Mouse (Mus musculus) neural tube, embryonic 11.5 days (tissue): ENCODE measurements around the gene Abhd12b. TPM values are rescaled to one million over a fixed set of nuclear protein-coding genes. Genes with fewer than 3 reads are reported as not detected.
A peak's percentile ranks its signal among the peaks of the same experiment; 100 is the strongest.

Source experiments
- ATAC-seq: fragments of 200-750 bp; cut with Nextera tagmentation; 2 replicates; pipeline ENCODE4 v1.8.0; 2017; ENCODE audit warnings: moderate number of reproducible peaks, mild to moderate bottlenecking, moderate TSS enrichment, moderate library complexity; ENCODE audit not compliant: insufficient read depth, low FRiP score, low TSS enrichment
- DNase-seq: peaks from one replicate; pipeline ENCODE4 v3.0.0-alpha.2; 2015; ENCODE audit warnings: low spot score
- H3K27ac ChIP-seq: fragments of 300-500 bp; sonication (generic); 2 replicates; pipeline ENCODE4 v1.5.1; 2014; ENCODE audit warnings: low read depth, mild to moderate bottlenecking, low read length
- H3K27me3 ChIP-seq: fragments of 300-500 bp; sonication (generic); 2 replicates; pipeline ENCODE4 v1.6.1; 2014; ENCODE audit warnings: mild to moderate bottlenecking, low read length, mixed read lengths; ENCODE audit not compliant: control insufficient read depth, insufficient read depth
- H3K36me3 ChIP-seq: fragments of 300-500 bp; sonication (generic); 2 replicates; pipeline ENCODE4 v1.6.1; 2014; ENCODE audit warnings: mild to moderate bottlenecking, low read length, moderate library complexity, mixed read lengths; ENCODE audit not compliant: control insufficient read depth, insufficient read depth
- H3K4me1 ChIP-seq: fragments of 300-500 bp; sonication (generic); 2 replicates; pipeline ENCODE4 v1.6.1; 2014; ENCODE audit warnings: low read length, mixed read lengths; ENCODE audit not compliant: control insufficient read depth, insufficient read depth
- H3K4me2 ChIP-seq: fragments of 300-500 bp; sonication (generic); 2 replicates; pipeline ENCODE4 v1.6.1; 2014; ENCODE audit warnings: low read depth, mild to moderate bottlenecking, moderate library complexity
- H3K4me3 ChIP-seq: fragments of 300-500 bp; sonication (generic); 2 replicates; pipeline ENCODE4 v1.5.1; 2014; ENCODE audit warnings: low read depth, low read length
- H3K9ac ChIP-seq: fragments of 300-500 bp; sonication (generic); 2 replicates; pipeline ENCODE4 v1.6.1; 2014; ENCODE audit warnings: mild to moderate bottlenecking, low read length
- H3K9me3 ChIP-seq: fragments of 300-500 bp; sonication (generic); 2 replicates; pipeline ENCODE4 v1.6.1; 2016; ENCODE audit warnings: low read length; ENCODE audit not compliant: control insufficient read depth
- WGBS: fragments of 180-500 bp; shearing (Covaris S2); extraction: QIAGEN DNeasy Blood & Tissue Kit; methylation state at CpG from one replicate; pipeline ENCODE4 v1.1.7; 2014; 5-methylcytosine and 5-hydroxymethylcytosine counted together
- polyA plus RNA-seq: library from polyadenylated mRNA; unstranded; fragments of >200 nt; fragmentation: Nextera tagmentation; extraction: Ambion mirVana; gene quantifications from 2 replicates; pipeline ENCODE4 v1.2.1, GENCODE M21; 2014

Gene Abhd12b
- polyA plus RNA-seq, 1 experiment from 2014 or later = not detected

- H3K27ac ChIP-seq = no peak overlapping the region
- no peaks in the 10 kb centered on the region for H3K27me3 ChIP-seq
- H3K4me3 ChIP-seq = peak overlapping the region; percentile 41; the same call in 1 of the 2 replicates
- DNase-seq = no peak
- WGBS = 33% methylated on average over 5 of the region's 5 CpGs
- no peak for ATAC-seq
- H3K9ac ChIP-seq = peak overlapping the region; percentile 57; the same call in 1 of the 2 replicates
- H3K9me3 ChIP-seq = no peaks in the 10 kb centered on the region
- H3K36me3 ChIP-seq = no peaks in the 10 kb centered on the region
- H3K4me2 ChIP-seq = peak overlapping the region; percentile 90
- peaks cover 8% of the 10 kb centered on the region for H3K4me1 ChIP-seq
Observed at GRCm38 (mm10) chr12:70226655-70227054, 72.7 kb downstream of the Abhd12b start.

- no peaks in the 10 kb centered on the region for H3K36me3 ChIP-seq
- H3K4me2 ChIP-seq = peak overlapping the region; percentile 90
- no peaks in the 10 kb centered on the region for H3K9me3 ChIP-seq
- DNase-seq (peak; percentile 68), ATAC-seq (peak; percentile 75)
- H3K4me1 ChIP-seq = peaks cover 8% of the 10 kb centered on the region
- H3K27me3 ChIP-seq = no peaks in the 10 kb centered on the region
- peak overlapping the region; percentile 57 for H3K9ac ChIP-seq
- WGBS = under 1% methylated on average over 52 of the region's 52 CpGs
- no peak overlapping the region for H3K27ac ChIP-seq
- peak overlapping the region; percentile 41 for H3K4me3 ChIP-seq
Observed at GRCm38 (mm10) chr12:70227121-70227932, 73.4 kb downstream of the Abhd12b start.

GRCm38 (mm10) chr12:70228155-70228554 is 74.2 kb downstream of the Abhd12b start:
- WGBS = 66% methylated on average over 11 of the region's 11 CpGs
- no peak overlapping the region; the same call in 1 of the 2 replicates for H3K4me3 ChIP-seq
- peak overlapping the region; percentile 90; the same call in 1 of the 2 replicates for H3K4me2 ChIP-seq

GRCm38 (mm10) chr12:70231294-70231693 is 77.4 kb downstream of the Abhd12b start, which contains the start of gene Pygl:
Pygl (minus strand) TSS chr12:70231488.
- H3K27ac ChIP-seq = no peak within 1 kb of the TSS
- DNase-seq (no peak), ATAC-seq (no peak)
- H3K4me3 ChIP-seq = no peak within 1 kb of the TSS
- H3K9ac ChIP-seq = no peak within 1 kb of the TSS
- no peaks in the 10 kb centered on the region for H3K27me3 ChIP-seq
- no peak within 1 kb of the TSS for H3K4me2 ChIP-seq
- H3K36me3 ChIP-seq = no peaks in the 10 kb centered on the region
- 86% methylated on average over 2 of the region's 2 CpGs for WGBS
- peaks cover 12% of the 10 kb centered on the region for H3K4me1 ChIP-seq
- H3K9me3 ChIP-seq = no peaks in the 10 kb centered on the region

More at GRCm38 (mm10) chr12:70228155-70228554, 74.2 kb downstream of the Abhd12b start:
- ATAC-seq = no peak
- Histone ChIP-seq H3K4me1 (peaks cover 8% of the 10 kb centered on the region), H3K27ac (no peak overlapping the region), H3K9ac (no peak overlapping the region), H3K27me3 (no peaks in the 10 kb centered on the region), H3K9me3 (no peaks in the 10 kb centered on the region), H3K36me3 (no peaks in the 10 kb centered on the region)
- DNase-seq = no peak

- Histone ChIP-seq H3K36me3 (no peaks in the 10 kb centered on the region), H3K9me3 (no peaks in the 10 kb centered on the region), H3K9ac (no peak overlapping the region), H3K4me2 (no peak overlapping the region), H3K27me3 (no peaks in the 10 kb centered on the region), H3K4me3 (no peak overlapping the region), H3K4me1 (peaks cover 12% of the 10 kb centered on the region), H3K27ac (no peak overlapping the region)
- no peak for ATAC-seq
- WGBS = 59% methylated on average over 5 of the region's 5 CpGs
- DNase-seq = no peak
Observed at GRCm38 (mm10) chr12:70232020-70232544, 78.1 kb downstream of the Abhd12b start.

Other genes starting within 250 kb of the Abhd12b start
- 8.7 and 8.9 TPM in 2 replicates for gene Sav1, start 167.1 kb upstream of the Abhd12b start, polyA plus RNA-seq
- gene Nin, start 40.4 kb upstream of the Abhd12b start, polyA plus RNA-seq = 16.6 and 20.1 TPM in 2 replicates
- 6.0 and 7.4 TPM in 2 replicates for gene Pygl, start 77.3 kb downstream of the Abhd12b start, polyA plus RNA-seq
- gene Trim9, start 193.5 kb downstream of the Abhd12b start, polyA plus RNA-seq = 24.6 and 27.4 TPM in 2 replicates